Mouse (Mus musculus) C2C12 (cell line): ENCODE results near the gene Spryd4.

Source experiments
- CEBPB ChIP-seq: IDR thresholded peaks from one replicate; pipeline ENCODE4 v1.6.1; 2011; ENCODE audit warnings: low read depth, mild to moderate bottlenecking, control low read depth, moderate library complexity
- CTCF ChIP-seq: IDR thresholded peaks from one replicate; pipeline ENCODE4 v1.5.1; 2011; ENCODE audit not compliant: control insufficient read depth, insufficient read depth, insufficient read length
- FOSL1 ChIP-seq: IDR thresholded peaks from one replicate; pipeline ENCODE4 v1.8.0; 2011; ENCODE audit warnings: mild to moderate bottlenecking, low read length; ENCODE audit not compliant: poor library complexity, insufficient read depth, severe bottlenecking
- MAX ChIP-seq: IDR thresholded peaks from one replicate; pipeline ENCODE4 v1.6.1; 2011; ENCODE audit warnings: mild to moderate bottlenecking, control low read depth
- MYOD1 ChIP-seq: IDR thresholded peaks from one replicate; pipeline ENCODE4 v1.6.1; 2011; ENCODE audit warnings: low read depth; ENCODE audit not compliant: control insufficient read depth, insufficient read length
- MYOG ChIP-seq: IDR thresholded peaks from one replicate; pipeline ENCODE4 v1.6.1; 2011; ENCODE audit not compliant: control insufficient read depth, insufficient read length; ENCODE audit errors: extremely low read depth
- USF1 ChIP-seq: IDR thresholded peaks from one replicate; pipeline ENCODE4 v1.6.1; 2011; ENCODE audit warnings: low read depth, mild to moderate bottlenecking, control low read depth, moderate library complexity

GRCm38 (mm10) chr10:128227592-128227991 is 16.0 kb upstream of the Spryd4 start:
- TF ChIP-seq CTCF (no peak), MYOD1 (no peak), MYOG (no peak), CEBPB (no peak), USF1 (no peak), MAX (no peak), FOSL1 (no peak)
